Mouse (Mus musculus) central nervous system, embryonic 11.5 days (tissue): ENCODE data around the gene Gnb4. TPM values are rescaled to one million over a fixed set of nuclear protein-coding genes. Genes with fewer than 3 reads are reported as not detected.

ENCODE experiments used
- polyA plus RNA-seq: library from polyadenylated mRNA; depleted of rRNA; stranded (reverse); fragments of >200 nt; gene quantifications from 2 replicates; pipeline ENCODE4 v1.2.3, GENCODE M21; 2012; rRNA removed

Gnb4 gene
- 40.4 and 42.9 TPM in 2 replicates for polyA plus RNA-seq

DNA sequence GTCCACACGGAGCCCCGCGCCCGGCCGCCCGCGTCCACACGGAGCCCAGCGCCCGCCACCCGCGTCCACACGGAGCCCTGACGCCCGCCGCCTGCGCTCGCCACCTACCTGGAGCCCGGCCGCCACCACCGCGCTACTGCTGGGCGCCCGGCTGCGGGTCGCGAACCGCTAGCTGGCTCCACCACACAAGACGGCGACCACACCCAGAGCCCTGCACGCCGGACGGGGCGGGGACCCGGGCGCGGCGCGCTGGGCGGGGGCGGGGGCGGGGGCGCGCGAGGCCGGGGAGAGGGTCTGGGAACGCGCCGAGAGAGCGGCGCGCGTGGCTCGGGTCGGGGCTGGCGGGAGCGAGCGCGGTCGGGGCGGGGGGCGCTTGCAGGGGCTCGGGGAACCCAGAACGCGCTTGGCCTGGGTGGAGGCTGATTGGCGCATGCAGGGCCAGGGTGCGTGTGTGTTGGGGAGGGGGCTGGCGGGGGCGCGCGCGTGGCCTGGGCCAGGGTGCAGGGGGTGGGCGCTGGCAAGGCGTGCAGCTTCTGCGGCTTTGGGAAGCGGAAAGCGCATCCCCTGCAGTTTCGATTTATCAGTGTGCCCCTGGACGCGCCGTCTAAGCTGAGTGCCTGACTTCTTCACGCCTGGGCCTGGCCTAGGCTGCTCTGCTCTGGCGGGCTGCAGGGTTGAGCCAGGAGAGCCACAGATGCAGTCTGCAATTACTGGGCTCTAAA lies at the start of gene Gnb4:
Gene Gnb4, minus strand, starts transcription at position 255 of the 722 bp plus-strand sequence.

Other genes starting within 250 kb of the Gnb4 start
- gene Pik3ca, start 218.9 kb downstream of the Gnb4 start, polyA plus RNA-seq: 20.8 and 27.6 TPM in 2 replicates
- gene Kcnmb3, start 124.4 kb downstream of the Gnb4 start, polyA plus RNA-seq: not detected in 2 replicates
- gene Zfp639, start 106.3 kb downstream of the Gnb4 start, polyA plus RNA-seq: 42.0 and 68.2 TPM in 2 replicates
- 30.6 and 34.4 TPM in 2 replicates for gene Mfn1, start 87.1 kb downstream of the Gnb4 start, polyA plus RNA-seq
- gene Actl6a, start 89.7 kb upstream of the Gnb4 start, polyA plus RNA-seq: 120 and 152 TPM in 2 replicates
- gene Ndufb5, start 120.4 kb upstream of the Gnb4 start, polyA plus RNA-seq: 233 and 353 TPM in 2 replicates
- gene Mrpl47, start 121.0 kb upstream of the Gnb4 start, polyA plus RNA-seq: 27.7 and 36.3 TPM in 2 replicates
- 5.6 and 8.0 TPM in 2 replicates for gene Usp13, start 201.0 kb upstream of the Gnb4 start, polyA plus RNA-seq